Mouse (Mus musculus): ENCODE data around the gene Gpr183. TPM values are rescaled to one million over a fixed set of nuclear protein-coding genes. Genes with fewer than 3 reads are reported as not detected.

Gene Gpr183
- polyA plus RNA-seq, 1 experiment from 2014 or later, result 4.0 TPM

GRCm38 (mm10) chr14:121938256-121939191 is 26.5 kb downstream of the Gpr183 start:
- Histone ChIP-seq H3K4me1 (ENCODE audit: insufficient read depth, low read length) (no peaks in the 10 kb centered on the region), H3K36me3 (ENCODE audit: insufficient read depth, low read length) (peaks cover 17% of the 10 kb centered on the region), H3K9ac (replicated peaks; ENCODE audit: low read length) (no peak overlapping the region), H3K27me3 (ENCODE audit: insufficient read depth, low read length) (no peaks in the 10 kb centered on the region), H3K27ac (ENCODE audit: low read length) (0 out of 2 replicates have a peak overlapping the region, but pooled peaks have one; percentile 14), H3K9me3 (ENCODE audit: low read length) (peaks cover 10% of the 10 kb centered on the region; the same call in 1 of the 2 replicates), H3K4me2 (replicated peaks; ENCODE audit: low read depth, low read length) (no peak overlapping the region), H3K4me3 (ENCODE audit: low read length) (no peak overlapping the region)
- no peak for ATAC-seq (ENCODE audit: low FRiP score, low TSS enrichment)
- WGBS, result 88% methylated on average over 11 of the region's 11 CpGs

- WGBS, result 80% methylated on average over 11 of the region's 11 CpGs
- Histone ChIP-seq H3K27ac (ENCODE audit: low read length) (0 out of 2 replicates have a peak overlapping the region, but pooled peaks have one; percentile 14), H3K4me3 (ENCODE audit: low read length) (no peak overlapping the region), H3K9me3 (ENCODE audit: low read length) (peaks cover 9% of the 10 kb centered on the region; the same call in 1 of the 2 replicates), H3K4me2 (replicated peaks; ENCODE audit: low read depth, low read length) (no peak overlapping the region), H3K4me1 (ENCODE audit: insufficient read depth, low read length) (no peaks in the 10 kb centered on the region), H3K27me3 (ENCODE audit: insufficient read depth, low read length) (no peaks in the 10 kb centered on the region), H3K9ac (replicated peaks; ENCODE audit: low read length) (no peak overlapping the region), H3K36me3 (ENCODE audit: insufficient read depth, low read length) (peaks cover 17% of the 10 kb centered on the region)
- ATAC-seq (ENCODE audit: low FRiP score, low TSS enrichment), result peak; percentile 27; the same call in 1 of the 2 replicates
Measured at GRCm38 (mm10) chr14:121937601-121938255, 27.3 kb downstream of the Gpr183 start.

- Histone ChIP-seq H3K27me3 (ENCODE audit: insufficient read depth, low read length) (no peaks in the 10 kb centered on the region), H3K27ac (ENCODE audit: low read length) (no peak overlapping the region), H3K36me3 (ENCODE audit: insufficient read depth, low read length) (peaks cover 17% of the 10 kb centered on the region), H3K9ac (replicated peaks; ENCODE audit: low read length) (no peak overlapping the region), H3K9me3 (ENCODE audit: low read length) (peaks cover 9% of the 10 kb centered on the region; the same call in 1 of the 2 replicates), H3K4me3 (ENCODE audit: low read length) (no peak overlapping the region), H3K4me2 (replicated peaks; ENCODE audit: low read depth, low read length) (no peak overlapping the region), H3K4me1 (ENCODE audit: insufficient read depth, low read length) (no peaks in the 10 kb centered on the region)
- 74% methylated on average over 8 of the region's 8 CpGs for WGBS
- ATAC-seq (ENCODE audit: low FRiP score, low TSS enrichment), result no peak
Measured at GRCm38 (mm10) chr14:121936856-121937255, 28.1 kb downstream of the Gpr183 start.

GRCm38 (mm10) chr14:121936356-121936755 is 28.6 kb downstream of the Gpr183 start:
- Histone ChIP-seq H3K4me1 (ENCODE audit: insufficient read depth, low read length) (0 out of 2 replicates have a peak, but pooled peaks cover 3% of the 10 kb centered on the region), H3K4me3 (ENCODE audit: low read length) (no peak overlapping the region), H3K36me3 (ENCODE audit: insufficient read depth, low read length) (peaks cover 17% of the 10 kb centered on the region), H3K9ac (replicated peaks; ENCODE audit: low read length) (no peak overlapping the region), H3K9me3 (ENCODE audit: low read length) (peaks cover 9% of the 10 kb centered on the region; the same call in 1 of the 2 replicates), H3K27ac (ENCODE audit: low read length) (no peak overlapping the region), H3K4me2 (replicated peaks; ENCODE audit: low read depth, low read length) (no peak overlapping the region), H3K27me3 (ENCODE audit: insufficient read depth, low read length) (no peaks in the 10 kb centered on the region)
- ATAC-seq (ENCODE audit: low FRiP score, low TSS enrichment), result no peak
- 91% methylated on average over 4 of the region's 4 CpGs for WGBS

GRCm38 (mm10) chr14:121934597-121934946 is 30.4 kb downstream of the Gpr183 start:
- no peak overlapping the region for H3K4me2 ChIP-seq (replicated peaks; ENCODE audit: low read depth, low read length)
- no peak overlapping the region for H3K4me3 ChIP-seq (ENCODE audit: low read length)
- no peak overlapping the region for H3K27ac ChIP-seq (ENCODE audit: low read length)
- no peak overlapping the region for H3K9ac ChIP-seq (replicated peaks; ENCODE audit: low read length)
- WGBS, result 96% methylated on average over 5 of the region's 5 CpGs
- no peak for ATAC-seq (ENCODE audit: low FRiP score, low TSS enrichment)
- peaks cover 9% of the 10 kb centered on the region; the same call in 1 of the 2 replicates for H3K9me3 ChIP-seq (ENCODE audit: low read length)
- H3K36me3 ChIP-seq (ENCODE audit: insufficient read depth, low read length), result peaks cover 17% of the 10 kb centered on the region
- H3K27me3 ChIP-seq (ENCODE audit: insufficient read depth, low read length), result no peaks in the 10 kb centered on the region
- 0 out of 2 replicates have a peak, but pooled peaks cover 4% of the 10 kb centered on the region for H3K4me1 ChIP-seq (ENCODE audit: insufficient read depth, low read length)

- H3K4me1 ChIP-seq (ENCODE audit: insufficient read depth, low read length), result 0 out of 2 replicates have a peak, but pooled peaks cover 4% of the 10 kb centered on the region
- peaks cover 9% of the 10 kb centered on the region; the same call in 1 of the 2 replicates for H3K9me3 ChIP-seq (ENCODE audit: low read length)
- H3K9ac ChIP-seq (replicated peaks; ENCODE audit: low read length), result no peak overlapping the region
- WGBS, result 89% methylated on average over 7 of the region's 7 CpGs
- H3K4me2 ChIP-seq (replicated peaks; ENCODE audit: low read depth, low read length), result no peak overlapping the region
- no peak overlapping the region for H3K27ac ChIP-seq (ENCODE audit: low read length)
- H3K36me3 ChIP-seq (ENCODE audit: insufficient read depth, low read length), result peaks cover 17% of the 10 kb centered on the region
- no peak; the same call in 1 of the 2 replicates for ATAC-seq (ENCODE audit: low FRiP score, low TSS enrichment)
- H3K4me3 ChIP-seq (ENCODE audit: low read length), result no peak overlapping the region
- no peaks in the 10 kb centered on the region for H3K27me3 ChIP-seq (ENCODE audit: insufficient read depth, low read length)
Measured at GRCm38 (mm10) chr14:121933906-121934596, 30.9 kb downstream of the Gpr183 start.

GRCm38 (mm10) chr14:121932180-121932579 is 32.8 kb downstream of the Gpr183 start:
- WGBS, result 87% methylated on average over 4 of the region's 4 CpGs
- H3K9me3 ChIP-seq (ENCODE audit: low read length), result peaks cover 9% of the 10 kb centered on the region; the same call in 1 of the 2 replicates

GRCm38 (mm10) chr14:121931594-121931993 is 33.4 kb downstream of the Gpr183 start:
- H3K4me1 ChIP-seq (ENCODE audit: insufficient read depth, low read length), result 0 out of 2 replicates have a peak, but pooled peaks cover 4% of the 10 kb centered on the region
- H3K9ac ChIP-seq (replicated peaks; ENCODE audit: low read length), result no peak overlapping the region
- no peaks in the 10 kb centered on the region for H3K27me3 ChIP-seq (ENCODE audit: insufficient read depth, low read length)
- no peak for ATAC-seq (ENCODE audit: low FRiP score, low TSS enrichment)
- 90% methylated on average over 3 of the region's 3 CpGs for WGBS
- no peak overlapping the region for H3K4me2 ChIP-seq (replicated peaks; ENCODE audit: low read depth, low read length)
- peaks cover 9% of the 10 kb centered on the region; the same call in 1 of the 2 replicates for H3K9me3 ChIP-seq (ENCODE audit: low read length)
- H3K36me3 ChIP-seq (ENCODE audit: insufficient read depth, low read length), result peaks cover 16% of the 10 kb centered on the region
- H3K4me3 ChIP-seq (ENCODE audit: low read length), result no peak overlapping the region
- no peak overlapping the region for H3K27ac ChIP-seq (ENCODE audit: low read length)

More at GRCm38 (mm10) chr14:121932180-121932579, 32.8 kb downstream of the Gpr183 start:
- H3K9ac ChIP-seq (replicated peaks; ENCODE audit: low read length), result no peak overlapping the region
- no peaks in the 10 kb centered on the region for H3K27me3 ChIP-seq (ENCODE audit: insufficient read depth, low read length)
- H3K36me3 ChIP-seq (ENCODE audit: insufficient read depth, low read length), result peaks cover 17% of the 10 kb centered on the region
- no peak overlapping the region for H3K4me3 ChIP-seq (ENCODE audit: low read length)
- H3K27ac ChIP-seq (ENCODE audit: low read length), result no peak overlapping the region
- H3K4me2 ChIP-seq (replicated peaks; ENCODE audit: low read depth, low read length), result no peak overlapping the region
- ATAC-seq (ENCODE audit: low FRiP score, low TSS enrichment), result no peak
- H3K4me1 ChIP-seq (ENCODE audit: insufficient read depth, low read length), result 0 out of 2 replicates have a peak, but pooled peaks cover 4% of the 10 kb centered on the region

GRCm38 (mm10) chr14:121930731-121931383 is 34.1 kb downstream of the Gpr183 start:
- 77% methylated on average over 7 of the region's 7 CpGs for WGBS
- ATAC-seq (ENCODE audit: low FRiP score, low TSS enrichment), result no peak
- Histone ChIP-seq H3K27me3 (ENCODE audit: insufficient read depth, low read length) (no peaks in the 10 kb centered on the region), H3K36me3 (ENCODE audit: insufficient read depth, low read length) (peaks cover 12% of the 10 kb centered on the region), H3K9me3 (ENCODE audit: low read length) (peaks cover 5% of the 10 kb centered on the region; the same call in 1 of the 2 replicates), H3K9ac (replicated peaks; ENCODE audit: low read length) (no peak overlapping the region), H3K4me3 (ENCODE audit: low read length) (no peak overlapping the region), H3K4me1 (ENCODE audit: insufficient read depth, low read length) (0 out of 2 replicates have a peak, but pooled peaks cover 4% of the 10 kb centered on the region), H3K27ac (ENCODE audit: low read length) (no peak overlapping the region), H3K4me2 (replicated peaks; ENCODE audit: low read depth, low read length) (no peak overlapping the region)
